Mouse (Mus musculus) hindbrain, embryonic 13.5 days (tissue): ENCODE results near the gene Max. TPM values are rescaled to one million over a fixed set of nuclear protein-coding genes. Genes with fewer than 3 reads are reported as not detected.

Source experiments
- ATAC-seq: fragments of 200-750 bp; cut with Nextera tagmentation; 2 replicates; pipeline ENCODE4 v1.8.0; 2017; ENCODE audit warnings: moderate TSS enrichment; ENCODE audit not compliant: low FRiP score
- H3K27ac ChIP-seq: fragments of 300-500 bp; sonication (generic); 2 replicates; pipeline ENCODE4 v1.5.1; 2015; ENCODE audit warnings: inconsistent platforms, mild to moderate bottlenecking, moderate library complexity
- H3K27me3 ChIP-seq: fragments of 300-500 bp; sonication (generic); 2 replicates; pipeline ENCODE4 v1.6.1; 2015; ENCODE audit warnings: mild to moderate bottlenecking, inconsistent platforms
- H3K36me3 ChIP-seq: fragments of 300-500 bp; sonication (generic); 2 replicates; pipeline ENCODE4 v1.6.1; 2015; ENCODE audit warnings: mild to moderate bottlenecking, inconsistent platforms
- H3K4me1 ChIP-seq: fragments of 300-500 bp; sonication (generic); replicated peaks from 2 replicates; pipeline ENCODE4 v1.6.1; 2015; ENCODE audit warnings: inconsistent platforms
- H3K4me2 ChIP-seq: fragments of 300-500 bp; sonication (generic); 2 replicates; pipeline ENCODE4 v1.6.1; 2015; ENCODE audit warnings: inconsistent platforms, mild to moderate bottlenecking, moderate library complexity
- H3K4me3 ChIP-seq: fragments of 300-500 bp; sonication (generic); 2 replicates; pipeline ENCODE4 v1.5.1; 2015; ENCODE audit warnings: mild to moderate bottlenecking, inconsistent platforms
- H3K9ac ChIP-seq: fragments of 300-500 bp; sonication (generic); 2 replicates; pipeline ENCODE4 v1.6.1; 2015; ENCODE audit warnings: mild to moderate bottlenecking, inconsistent platforms
- H3K9me3 ChIP-seq: fragments of 300-500 bp; sonication (generic); 2 replicates; pipeline ENCODE4 v1.6.1; 2016; ENCODE audit warnings: inconsistent platforms
- WGBS: fragments of 180-500 bp; shearing (Covaris S2); methylation state at CpG from one replicate; pipeline ENCODE4 v1.1.7; 2015; 5-methylcytosine and 5-hydroxymethylcytosine counted together
- polyA plus RNA-seq: library from polyadenylated mRNA; unstranded; fragments of >200 nt; fragmentation: Nextera tagmentation; extraction: Ambion mirVana; gene quantifications from 2 replicates; pipeline ENCODE4 v1.2.1, GENCODE M21; 2015

Gene Max
- polyA plus RNA-seq, 1 experiment from 2014 or later = 16.8 TPM

GRCm38 (mm10) chr12:76911171-76911726 is 50.8 kb downstream of the Max start:
- no peak overlapping the region for H3K4me3 ChIP-seq
- H3K9me3 ChIP-seq = no peaks in the 10 kb centered on the region
- H3K27ac ChIP-seq = 0 out of 2 replicates have a peak overlapping the region, but pooled peaks have one; percentile 44
- 58% methylated on average over 16 of the region's 16 CpGs for WGBS
- H3K36me3 ChIP-seq = peaks cover 23% of the 10 kb centered on the region
- H3K27me3 ChIP-seq = no peaks in the 10 kb centered on the region
- peak overlapping the region; percentile 29; the same call in 1 of the 2 replicates for H3K9ac ChIP-seq
- no peak overlapping the region for H3K4me2 ChIP-seq
- no peak for ATAC-seq
- peaks cover 16% of the 10 kb centered on the region for H3K4me1 ChIP-seq

GRCm38 (mm10) chr12:76910258-76910940 is 51.6 kb downstream of the Max start:
- no peaks in the 10 kb centered on the region for H3K27me3 ChIP-seq
- peak overlapping the region; percentile 18; the same call in 1 of the 2 replicates for H3K27ac ChIP-seq
- no peak overlapping the region for H3K9ac ChIP-seq
- ATAC-seq = no peak
- no peak overlapping the region for H3K4me3 ChIP-seq
- H3K4me2 ChIP-seq = no peak overlapping the region
- no peaks in the 10 kb centered on the region for H3K9me3 ChIP-seq
- WGBS = 60% methylated on average over 11 of the region's 11 CpGs
- H3K36me3 ChIP-seq = peaks cover 21% of the 10 kb centered on the region
- peaks cover 16% of the 10 kb centered on the region for H3K4me1 ChIP-seq

GRCm38 (mm10) chr12:76909218-76909617 is 52.8 kb downstream of the Max start:
- H3K36me3 ChIP-seq = peaks cover 16% of the 10 kb centered on the region
- H3K4me3 ChIP-seq = no peak overlapping the region
- WGBS = 94% methylated on average over 5 of the region's 5 CpGs
- no peak overlapping the region for H3K9ac ChIP-seq
- H3K27ac ChIP-seq = no peak overlapping the region
- H3K9me3 ChIP-seq = no peaks in the 10 kb centered on the region
- no peak for ATAC-seq
- no peak overlapping the region for H3K4me2 ChIP-seq
- peaks cover 16% of the 10 kb centered on the region for H3K4me1 ChIP-seq
- H3K27me3 ChIP-seq = no peaks in the 10 kb centered on the region

DNA sequence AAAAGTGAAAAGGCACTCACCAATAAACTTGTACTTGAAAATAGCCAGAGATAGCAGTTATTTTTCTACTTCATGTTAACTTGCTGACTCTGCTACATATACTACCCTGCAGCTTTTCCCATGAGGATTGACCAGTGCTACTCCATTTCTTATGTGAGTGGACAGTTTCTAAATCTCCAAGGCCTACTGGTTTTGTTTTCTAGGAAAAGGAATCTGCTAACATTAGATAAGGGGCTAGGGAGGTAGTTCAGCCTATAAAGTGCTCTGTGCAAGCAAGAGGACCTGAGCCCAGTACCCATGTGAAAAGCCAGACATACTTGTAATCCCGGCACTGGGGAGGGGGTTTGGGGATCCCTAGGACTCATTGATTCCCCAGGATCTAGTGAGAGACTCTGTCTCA is 55.7 kb downstream of the Max start:
- no peak overlapping the region for H3K4me2 ChIP-seq
- no peak overlapping the region for H3K27ac ChIP-seq
- no peak overlapping the region for H3K4me3 ChIP-seq
- WGBS = 91% methylated on average over 1 of the region's 1 CpGs
- H3K27me3 ChIP-seq = no peaks in the 10 kb centered on the region
- H3K4me1 ChIP-seq = peaks cover 14% of the 10 kb centered on the region
- peaks cover 19% of the 10 kb centered on the region for H3K36me3 ChIP-seq
- no peaks in the 10 kb centered on the region for H3K9me3 ChIP-seq
- H3K9ac ChIP-seq = no peak overlapping the region
- ATAC-seq = no peak

- ATAC-seq = no peak
- Histone ChIP-seq H3K4me2 (no peak overlapping the region), H3K4me1 (no peaks in the 10 kb centered on the region), H3K36me3 (peaks cover 10% of the 10 kb centered on the region), H3K27ac (no peak overlapping the region), H3K27me3 (no peaks in the 10 kb centered on the region), H3K9me3 (no peaks in the 10 kb centered on the region), H3K4me3 (no peak overlapping the region), H3K9ac (no peak overlapping the region)
- WGBS = 67% methylated on average over 3 of the region's 3 CpGs
These were observed 60.3 kb downstream of the Max start for GRCm38 (mm10) chr12:76901508-76902294.

- Histone ChIP-seq H3K4me1 (peaks cover 6% of the 10 kb centered on the region; the same call in 1 of the 2 replicates), H3K4me3 (no peak overlapping the region), H3K9ac (no peak overlapping the region), H3K9me3 (no peaks in the 10 kb centered on the region), H3K27me3 (no peaks in the 10 kb centered on the region), H3K27ac (no peak overlapping the region), H3K4me2 (no peak overlapping the region), H3K36me3 (peaks cover 9% of the 10 kb centered on the region)
- ATAC-seq = no peak
- 93% methylated on average over 10 of the region's 10 CpGs for WGBS
These were observed 62.6 kb downstream of the Max start for GRCm38 (mm10) chr12:76899261-76899975.

DNA sequence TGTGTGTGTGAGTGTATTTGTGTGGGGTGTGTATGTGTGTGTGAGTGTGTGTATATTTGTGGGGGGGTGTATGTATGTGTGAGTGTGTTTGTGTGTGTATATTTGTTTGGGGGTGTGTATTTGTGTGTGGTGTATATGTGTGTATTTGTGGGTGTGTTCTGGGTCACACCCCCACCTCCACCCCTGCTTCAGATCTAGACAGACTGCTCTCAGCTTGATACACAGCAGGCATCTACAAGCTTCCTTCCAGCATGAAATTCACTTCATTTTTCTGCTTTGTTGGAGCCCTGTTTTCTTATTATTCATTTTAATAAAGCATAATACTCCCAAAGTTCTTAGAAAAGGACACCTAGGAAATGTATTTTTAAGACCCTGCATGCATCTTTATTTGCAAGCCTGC is 63.9 kb downstream of the Max start:
- ATAC-seq = no peak
- no peak overlapping the region for H3K27ac ChIP-seq
- no peak overlapping the region for H3K9ac ChIP-seq
- H3K4me3 ChIP-seq = no peak overlapping the region
- H3K36me3 ChIP-seq = peaks cover 9% of the 10 kb centered on the region
- no peak overlapping the region for H3K4me2 ChIP-seq
- peaks cover 6% of the 10 kb centered on the region; the same call in 1 of the 2 replicates for H3K4me1 ChIP-seq
- H3K9me3 ChIP-seq = no peaks in the 10 kb centered on the region
- no peaks in the 10 kb centered on the region for H3K27me3 ChIP-seq

- no peak overlapping the region for H3K4me3 ChIP-seq
- no peaks in the 10 kb centered on the region for H3K27me3 ChIP-seq
- no peak for ATAC-seq
- H3K36me3 ChIP-seq = peaks cover 13% of the 10 kb centered on the region
- H3K4me2 ChIP-seq = no peak overlapping the region
- no peaks in the 10 kb centered on the region for H3K9me3 ChIP-seq
- no peak overlapping the region for H3K27ac ChIP-seq
- H3K9ac ChIP-seq = no peak overlapping the region
- peaks cover 6% of the 10 kb centered on the region; the same call in 1 of the 2 replicates for H3K4me1 ChIP-seq
- 89% methylated on average over 10 of the region's 10 CpGs for WGBS
These were observed 65.0 kb downstream of the Max start for GRCm38 (mm10) chr12:76897006-76897405.

GRCm38 (mm10) chr12:76896566-76896965 is 65.4 kb downstream of the Max start:
- WGBS = 94% methylated on average over 4 of the region's 4 CpGs
- Histone ChIP-seq H3K27ac (no peak overlapping the region), H3K27me3 (no peaks in the 10 kb centered on the region), H3K9me3 (no peaks in the 10 kb centered on the region), H3K36me3 (peaks cover 13% of the 10 kb centered on the region), H3K9ac (no peak overlapping the region), H3K4me1 (peaks cover 7% of the 10 kb centered on the region), H3K4me2 (no peak overlapping the region), H3K4me3 (no peak overlapping the region)
- ATAC-seq = no peak

DNA sequence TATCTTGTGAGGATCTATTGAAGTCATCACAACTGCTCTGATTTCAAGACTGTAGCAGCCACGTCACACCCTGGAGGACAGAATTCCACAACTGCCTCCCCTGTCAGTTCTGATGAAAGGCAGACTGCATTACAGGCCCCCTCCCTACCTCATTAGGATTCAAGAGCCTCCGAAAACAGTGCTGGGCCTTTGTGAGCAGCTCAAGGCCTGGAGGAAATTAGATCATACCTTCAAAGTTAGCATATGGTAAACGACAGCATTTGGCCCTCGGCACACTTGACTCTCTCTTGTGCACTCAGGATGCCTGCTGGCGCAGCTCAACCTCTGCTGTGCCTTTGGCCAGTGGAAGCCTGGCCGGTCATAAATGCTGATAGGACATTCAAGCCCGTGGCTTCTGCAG is 66.2 kb downstream of the Max start:
- Histone ChIP-seq H3K36me3 (peaks cover 8% of the 10 kb centered on the region), H3K27me3 (no peaks in the 10 kb centered on the region), H3K4me1 (peaks cover 10% of the 10 kb centered on the region), H3K4me3 (no peak overlapping the region), H3K9ac (no peak overlapping the region), H3K9me3 (no peaks in the 10 kb centered on the region), H3K4me2 (no peak overlapping the region), H3K27ac (no peak overlapping the region)
- WGBS = 37% methylated on average over 7 of the region's 7 CpGs
- peak; percentile 55; the same call in 1 of the 2 replicates for ATAC-seq

DNA sequence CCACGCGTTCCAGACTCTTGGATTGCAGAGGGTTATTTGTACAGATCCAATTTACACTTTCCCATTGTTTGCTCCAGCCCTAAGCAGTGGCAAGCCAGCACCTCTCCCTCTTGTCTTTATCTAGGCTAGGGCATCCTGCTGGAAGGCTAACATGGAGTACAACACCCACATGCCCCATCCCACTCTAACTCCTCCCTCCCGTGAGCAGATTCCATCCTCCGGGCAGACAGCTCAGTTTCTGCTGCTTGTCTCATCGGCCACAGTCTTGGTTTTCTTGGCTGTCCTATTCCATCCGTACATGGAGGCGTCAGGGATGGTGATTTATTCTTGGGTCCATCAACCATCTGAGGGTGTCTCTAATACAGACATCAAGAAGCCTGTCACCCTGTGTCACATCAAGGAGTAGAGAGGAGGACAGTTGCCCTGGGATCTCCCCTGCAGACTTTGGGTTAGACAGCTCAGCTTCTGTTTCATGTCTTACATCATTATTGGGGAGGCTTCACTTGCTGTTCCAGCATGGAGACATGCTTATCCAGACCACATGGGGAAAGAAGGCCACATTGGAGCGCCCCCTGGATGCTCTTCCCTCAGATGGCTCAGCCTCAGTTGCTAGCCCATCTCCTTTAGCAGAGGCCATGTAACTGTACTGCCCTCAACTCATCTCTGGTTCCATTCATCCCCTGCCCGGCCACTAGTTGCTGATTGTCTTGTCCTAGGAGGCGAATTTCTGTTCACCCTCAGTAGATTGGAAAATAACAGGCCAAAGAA is 67.0 kb downstream of the Max start:
- no peak overlapping the region for H3K4me2 ChIP-seq
- peaks cover 10% of the 10 kb centered on the region for H3K4me1 ChIP-seq
- H3K9ac ChIP-seq = no peak overlapping the region
- H3K27ac ChIP-seq = no peak overlapping the region
- H3K9me3 ChIP-seq = no peaks in the 10 kb centered on the region
- 79% methylated on average over 10 of the region's 10 CpGs for WGBS
- H3K4me3 ChIP-seq = no peak overlapping the region
- H3K36me3 ChIP-seq = peaks cover 4% of the 10 kb centered on the region; the same call in 1 of the 2 replicates
- no peaks in the 10 kb centered on the region for H3K27me3 ChIP-seq
- no peak for ATAC-seq
